Mouse (Mus musculus) ovary, adult 10 weeks (tissue): ENCODE results near the gene 4932429P05Rik. TPM values are rescaled to one million over a fixed set of nuclear protein-coding genes. Genes with fewer than 3 reads are reported as not detected.

Source experiments
- polyA plus RNA-seq: library from polyadenylated mRNA; stranded (reverse); fragments of 350-450 nt; fragmentation: Illumina TruSeq; extraction: RNeasy Lipid Tissue Mini Kit (QIAGEN cat#74804); gene quantifications from one replicate; pipeline ENCODE4 v1.2.3, GENCODE M21; 2014

Gene 4932429P05Rik
- polyA plus RNA-seq, result not detected

GRCm38 (mm10) chrX:89751968-89752367 lies at the start of gene 4932429P05Rik:
4932429P05Rik (plus strand) TSS chrX:89752268.

Other genes with a start within 250 kb of the 4932429P05Rik start
- gene 4930415L06Rik, start 180.6 kb downstream of the 4932429P05Rik start, polyA plus RNA-seq, result not detected